Comparison of ENCODE assay signal across 26 mouse cellular contexts in genomic region chr7:64651963-64652362, GRCm38 (mm10).
A peak's percentile ranks its signal among the peaks of the same experiment; 100 is the strongest.
DNase-seq lines count a peak whose midpoint lies in the region; ATAC-seq and TF ChIP-seq lines count a peak whose summit lies in the region.
"Had no signal": no experiment of that assay in that cellular context is flagged by ENCODE, and none has a peak within 500 bp of the region (broad histone marks: within the 10 kb centered on the region; RNA-seq: fewer than 3 reads in every experiment).

No protein-coding gene starts in this region.

- H3K4me2 ChIP-seq in forebrain, embryonic 15.5 days (replicated peaks): no peak overlapping the region
- H3K4me2 ChIP-seq in midbrain, embryonic 13.5 days (replicated peaks): no peak overlapping the region
- H3K4me2 ChIP-seq in midbrain, embryonic 16.5 days (ENCODE audit: low read length): no peak overlapping the region
- H3K4me2 ChIP-seq: embryonic facial prominence, embryonic 13.5 days; forebrain, embryonic 13.5 days; heart, embryonic 13.5 days; hindbrain, embryonic 12.5 days; hindbrain, embryonic 15.5 days; intestine, embryonic 15.5 days had no signal

- no peak for TF ChIP-seq CTCF in layer of hippocampus, adult 2 months (conservative IDR thresholded peaks at IDR 0.05)

- no peak overlapping the region for H3K4me3 ChIP-seq in forebrain, embryonic 10.5 days
- H3K4me3 ChIP-seq in forebrain, embryonic 15.5 days: no peak overlapping the region
- no peak overlapping the region for H3K4me3 ChIP-seq in layer of hippocampus, adult 2 months
- no peak overlapping the region for H3K4me3 ChIP-seq in midbrain, embryonic 13.5 days (replicated peaks)
- H3K4me3 ChIP-seq in midbrain, embryonic 16.5 days (ENCODE audit: low read depth, low read length): no peak overlapping the region
- H3K4me3 ChIP-seq: embryonic facial prominence, embryonic 13.5 days; erythroblast, embryonic 14.5 days; forebrain, embryonic 13.5 days; heart, adult 2 months; heart, embryonic 10.5 days; heart, embryonic 13.5 days; hindbrain, embryonic 12.5 days; hindbrain, embryonic 15.5 days; intestine, embryonic 15.5 days had no signal

- H3K27me3 ChIP-seq in forebrain, embryonic 10.5 days (ENCODE audit: poor library complexity, severe bottlenecking): no peaks in the 10 kb centered on the region
- no peaks in the 10 kb centered on the region for H3K27me3 ChIP-seq in forebrain, embryonic 15.5 days
- no peaks in the 10 kb centered on the region for H3K27me3 ChIP-seq in midbrain, embryonic 13.5 days
- no peaks in the 10 kb centered on the region for H3K27me3 ChIP-seq in midbrain, embryonic 16.5 days (ENCODE audit: control insufficient read depth, insufficient read depth, low read depth, low read length)
- H3K27me3 ChIP-seq: embryonic facial prominence, embryonic 13.5 days; forebrain, embryonic 13.5 days; heart, embryonic 13.5 days; hindbrain, embryonic 12.5 days; hindbrain, embryonic 15.5 days; intestine, embryonic 15.5 days had no signal

- WGBS in forebrain, embryonic 10.5 days: 74% methylated on average over 3 of the region's 3 CpGs
- WGBS in forebrain, embryonic 15.5 days: 64% methylated on average over 3 of the region's 3 CpGs
- WGBS in midbrain, embryonic 13.5 days: 53% methylated on average over 3 of the region's 3 CpGs
- 76% methylated on average over 3 of the region's 3 CpGs for WGBS in midbrain, embryonic 16.5 days

- no peak for ATAC-seq in forebrain, embryonic 15.5 days (replicated peaks)
- ATAC-seq in midbrain, embryonic 13.5 days: no peak
- ATAC-seq in midbrain, embryonic 16.5 days: no peak
- ATAC-seq: activated CD4-positive, CD25-positive, alpha-beta regulatory T cell, adult 4 months; forebrain, embryonic 13.5 days; forebrain, postnatal 0 days; intestine, embryonic 15.5 days had no signal

- no peak for DNase-seq in forebrain, embryonic 10.5 days (ENCODE audit: extremely low spot score, low spot score)
- peak in 1 of 2 experiments; percentile 23 for DNase-seq in layer of hippocampus, adult 2 months (ENCODE audit: low spot score in 2 of 2)
- no peak for DNase-seq in layer of hippocampus, postnatal 25 days (ENCODE audit: extremely low spot score in 1 of 2, low spot score in 1 of 2)
- DNase-seq: adrenal gland, adult 8-10 months; adrenal gland, postnatal 25 days; cerebellum, adult 18-20 months; cerebellum, adult 9-10 months; cerebellum, postnatal 14 days; forebrain, postnatal 0 days; gastrocnemius, postnatal 10 days; gastrocnemius, postnatal 36 days; heart, adult 2 months; heart, postnatal 14 days; heart, postnatal 4 days had no signal

- H3K36me3 ChIP-seq in forebrain, embryonic 10.5 days (replicated peaks): no peaks in the 10 kb centered on the region
- no peaks in the 10 kb centered on the region for H3K36me3 ChIP-seq in forebrain, embryonic 15.5 days
- H3K36me3 ChIP-seq in midbrain, embryonic 13.5 days: no peaks in the 10 kb centered on the region
- H3K36me3 ChIP-seq in midbrain, embryonic 16.5 days (ENCODE audit: control insufficient read depth, insufficient read depth, low read length): no peaks in the 10 kb centered on the region
- H3K36me3 ChIP-seq: embryonic facial prominence, embryonic 13.5 days; heart, embryonic 10.5 days; heart, embryonic 13.5 days; hindbrain, embryonic 12.5 days; hindbrain, embryonic 15.5 days; intestine, embryonic 15.5 days had no signal

- H3K9ac ChIP-seq in forebrain, embryonic 15.5 days (replicated peaks): no peak overlapping the region
- no peak overlapping the region for H3K9ac ChIP-seq in midbrain, embryonic 13.5 days (replicated peaks)
- H3K9ac ChIP-seq in midbrain, embryonic 16.5 days (ENCODE audit: low read depth, low read length): no peak overlapping the region
- H3K9ac ChIP-seq: embryonic facial prominence, embryonic 13.5 days; forebrain, embryonic 13.5 days; forebrain, postnatal 0 days; heart, embryonic 13.5 days; hindbrain, embryonic 12.5 days; hindbrain, embryonic 15.5 days; intestine, embryonic 15.5 days had no signal

- H3K27ac ChIP-seq in forebrain, embryonic 10.5 days: 0 out of 2 replicates have a peak overlapping the region, but pooled peaks have one; percentile 30
- H3K27ac ChIP-seq in forebrain, embryonic 15.5 days (replicated peaks): no peak overlapping the region
- H3K27ac ChIP-seq in layer of hippocampus, adult 2 months: peak overlapping the region; percentile 36; the same call in 1 of the 2 replicates
- peak overlapping the region; percentile 30; the same call in 1 of the 2 replicates for H3K27ac ChIP-seq in midbrain, embryonic 13.5 days
- no peak overlapping the region for H3K27ac ChIP-seq in midbrain, embryonic 16.5 days (ENCODE audit: low read length)
- H3K27ac ChIP-seq: embryonic facial prominence, embryonic 13.5 days; forebrain, embryonic 13.5 days; heart, adult 2 months; heart, embryonic 10.5 days; heart, embryonic 13.5 days; hindbrain, embryonic 12.5 days; hindbrain, embryonic 15.5 days; intestine, embryonic 15.5 days had no signal

- H3K4me1 ChIP-seq in forebrain, embryonic 10.5 days: peaks cover 9% of the 10 kb centered on the region
- H3K4me1 ChIP-seq in forebrain, embryonic 15.5 days: no peaks in the 10 kb centered on the region
- H3K4me1 ChIP-seq in midbrain, embryonic 13.5 days (replicated peaks): peaks cover 21% of the 10 kb centered on the region
- H3K4me1 ChIP-seq in midbrain, embryonic 16.5 days (ENCODE audit: control insufficient read depth, insufficient read depth, low read length): peaks cover 3% of the 10 kb centered on the region; the same call in 1 of the 2 replicates
- H3K4me1 ChIP-seq: embryonic facial prominence, embryonic 13.5 days; heart, embryonic 10.5 days; heart, embryonic 13.5 days; intestine, embryonic 15.5 days had no signal

- H3K9me3 ChIP-seq in forebrain, embryonic 10.5 days: no peaks in the 10 kb centered on the region
- no peaks in the 10 kb centered on the region for H3K9me3 ChIP-seq in forebrain, embryonic 15.5 days
- no peaks in the 10 kb centered on the region for H3K9me3 ChIP-seq in midbrain, embryonic 13.5 days
- H3K9me3 ChIP-seq in midbrain, embryonic 16.5 days (replicated peaks; ENCODE audit: control insufficient read depth, low read length, poor library complexity, severe bottlenecking): 0 out of 2 replicates have a peak, but pooled peaks cover 2% of the 10 kb centered on the region
- H3K9me3 ChIP-seq: embryonic facial prominence, embryonic 13.5 days; forebrain, embryonic 13.5 days; heart, embryonic 10.5 days; heart, embryonic 13.5 days; hindbrain, embryonic 12.5 days; hindbrain, embryonic 15.5 days; intestine, embryonic 15.5 days had no signal

Comparison
In these comparisons a context has a peak if more than half of its experiments do, and no peak if none do; other contexts are left out.
1. H3K27ac ChIP-seq: peak in forebrain, embryonic 10.5 days (single experiment), layer of hippocampus, adult 2 months (single experiment) and midbrain, embryonic 13.5 days (single experiment); none in forebrain, embryonic 15.5 days (single experiment) and midbrain, embryonic 16.5 days (single experiment).